In the genomic region with DNA sequence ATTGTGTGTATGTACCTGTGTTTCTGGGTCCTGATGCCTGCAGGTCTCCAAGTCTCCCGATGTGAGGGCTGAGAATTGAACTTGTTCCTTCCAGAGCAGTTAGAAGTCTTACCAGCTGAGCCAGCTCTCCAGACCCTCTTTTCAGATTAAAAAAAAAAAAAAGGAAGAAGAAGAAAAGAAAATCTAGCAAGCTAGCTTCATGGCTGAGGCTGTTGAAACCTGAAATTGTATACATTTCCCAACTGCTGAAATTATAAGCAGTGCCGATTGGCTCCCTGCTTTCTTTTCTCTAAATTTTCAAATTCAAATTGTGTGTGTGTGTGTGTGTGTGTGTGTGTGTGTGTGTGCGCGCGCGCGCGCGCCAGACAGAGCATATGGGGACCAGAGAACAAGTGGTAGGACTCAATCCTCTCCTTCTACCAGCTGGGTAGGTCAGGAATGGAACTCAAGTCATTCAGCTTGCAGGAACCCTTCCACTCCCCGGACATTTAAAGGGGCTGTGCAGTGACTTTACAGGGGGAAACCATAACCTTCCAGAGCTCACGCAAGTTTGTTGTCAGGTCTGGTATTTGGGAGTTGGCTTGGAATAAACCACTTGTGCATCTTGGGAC, we compare ENCODE assay signal across 8 mouse cellular contexts. TPM values are rescaled to one million over a fixed set of nuclear protein-coding genes. Genes with fewer than 3 reads are reported as not detected.
DNase-seq lines count a peak whose midpoint lies in the region; ATAC-seq and TF ChIP-seq lines count a peak whose summit lies in the region.

No protein-coding gene starts in this region.

- no peak for TF ChIP-seq CTCF in spleen, adult 2 months (IDR thresholded peaks at IDR 0.05; ENCODE audit: extremely low read depth, insufficient read depth, insufficient read length, insufficient replicate concordance)

- no peaks in the 10 kb centered on the region for H3K36me3 ChIP-seq in spleen, adult 2 months (ENCODE audit: control insufficient read depth, insufficient read depth, low read length)
- no peaks in the 10 kb centered on the region for H3K36me3 ChIP-seq in heart, embryonic 16.5 days (ENCODE audit: control insufficient read depth, insufficient read depth)
- no peaks in the 10 kb centered on the region for H3K36me3 ChIP-seq in lung, embryonic 16.5 days (ENCODE audit: control insufficient read depth, insufficient read depth, low read length)

- H3K27ac ChIP-seq in spleen, adult 2 months (ENCODE audit: insufficient read depth, low read length), result no peak overlapping the region
- peak overlapping the region; percentile 91 for H3K27ac ChIP-seq in heart, embryonic 16.5 days (ENCODE audit: low read length)
- no peak overlapping the region; the same call in 1 of the 2 replicates for H3K27ac ChIP-seq in lung, embryonic 16.5 days (ENCODE audit: low read length)

- H3K9me3 ChIP-seq in heart, embryonic 16.5 days (replicated peaks; ENCODE audit: control insufficient read depth, low read length), result no peaks in the 10 kb centered on the region
- no peaks in the 10 kb centered on the region for H3K9me3 ChIP-seq in lung, embryonic 16.5 days (ENCODE audit: control insufficient read depth, low read length)

- no peak for TF ChIP-seq POLR2A in spleen, adult 2 months (IDR thresholded peaks at IDR 0.05; ENCODE audit: low read depth, low read length)

- WGBS in spleen, adult 2 months, result 27% methylated on average over 11 of the region's 11 CpGs
- WGBS in heart, embryonic 16.5 days, result 38% methylated on average over 11 of the region's 11 CpGs
- WGBS in lung, embryonic 16.5 days, result 22% methylated on average over 11 of the region's 11 CpGs

- peak overlapping the region; percentile 79 for H3K9ac ChIP-seq in heart, embryonic 16.5 days (ENCODE audit: low read length)
- H3K9ac ChIP-seq in lung, embryonic 16.5 days (ENCODE audit: low read length), result peak overlapping the region; percentile 65

- peak; percentile 13; the same call in 1 of the 2 replicates for ATAC-seq in frontal cortex, adult (ENCODE audit: low TSS enrichment)
- ATAC-seq in heart, embryonic 16.5 days (replicated peaks; ENCODE audit: extremely low read depth, insufficient read depth, low FRiP score), result peak; percentile 5; the same call in 1 of the 2 replicates
- ATAC-seq in lung, embryonic 16.5 days (ENCODE audit: low read depth), result peak; percentile 18; the same call in 1 of the 2 replicates

- no peaks in the 10 kb centered on the region for H3K27me3 ChIP-seq in spleen, adult 2 months (ENCODE audit: control insufficient read depth, insufficient read depth, low read length)
- H3K27me3 ChIP-seq in heart, embryonic 16.5 days (ENCODE audit: control insufficient read depth, insufficient read depth, low read length), result no peaks in the 10 kb centered on the region
- no peaks in the 10 kb centered on the region for H3K27me3 ChIP-seq in lung, embryonic 16.5 days (ENCODE audit: control insufficient read depth, insufficient read depth, low read depth, low read length)

- H3K4me1 ChIP-seq in spleen, adult 2 months (ENCODE audit: control insufficient read depth, insufficient read depth, insufficient read length), result no peaks in the 10 kb centered on the region
- H3K4me1 ChIP-seq in heart, embryonic 16.5 days (ENCODE audit: control insufficient read depth, insufficient read depth, low read length), result peaks cover 18% of the 10 kb centered on the region
- H3K4me1 ChIP-seq in lung, embryonic 16.5 days (replicated peaks; ENCODE audit: control insufficient read depth, insufficient read depth, low read length), result peaks cover 11% of the 10 kb centered on the region

- peak overlapping the region; percentile 71 for H3K4me2 ChIP-seq in heart, embryonic 16.5 days (ENCODE audit: low read depth, low read length)
- H3K4me2 ChIP-seq in lung, embryonic 16.5 days (ENCODE audit: low read depth, low read length), result peak overlapping the region; percentile 73

- no peak for DNase-seq in frontal cortex, postnatal 14 days (ENCODE audit: low spot score in 2 of 2)
- DNase-seq in spleen, adult 2 months (ENCODE audit: low read depth in 1 of 2, low spot score in 2 of 2), result no peak
- no peak for DNase-seq in spleen, adult 12 weeks (ENCODE audit: low spot score)
- peak; percentile 30 for DNase-seq in thymus, postnatal 14 days
- DNase-seq in gastrocnemius, postnatal 10 days, result no peak

- H3K4me3 ChIP-seq in spleen, adult 2 months (ENCODE audit: extremely low read depth, insufficient read depth, insufficient read length), result peak overlapping the region; percentile 69; the same call in 1 of the 2 replicates
- peak overlapping the region; percentile 51 for H3K4me3 ChIP-seq in heart, embryonic 16.5 days (ENCODE audit: low read length)
- H3K4me3 ChIP-seq in lung, embryonic 16.5 days (ENCODE audit: low read length), result peak overlapping the region; percentile 56

RNA-seq across cellular contexts. Expression of a gene that starts 30.1 kb away (rescaled TPM):
- 2.0 and 2.8 TPM in 2 replicates for polyA plus RNA-seq in spleen, adult 2 months (2012; rRNA removed)
- polyA plus RNA-seq in heart, embryonic 16.5 days (2015; fragmentation: Nextera tagmentation; extraction: Ambion mirVana), result 22.9 and 23.4 TPM in 2 replicates
- polyA plus RNA-seq in lung, embryonic 16.5 days (2015; fragmentation: Nextera tagmentation; extraction: Ambion mirVana), result 20.3 and 20.7 TPM in 2 replicates
- total RNA-seq in gastrocnemius, postnatal 10 days (2021), result 10 to 100 TPM; 18.8 to 20.1 TPM

RNA-seq across cellular contexts. Expression of a gene that starts 30.2 kb away (rescaled TPM):
- 0.02 TPM in 1 of 2 replicates, not detected in the other for polyA plus RNA-seq in spleen, adult 2 months (2012; rRNA removed)
- polyA plus RNA-seq in heart, embryonic 16.5 days (2015; fragmentation: Nextera tagmentation; extraction: Ambion mirVana), result 2.0 and 3.4 TPM in 2 replicates
- 0.87 and 1.3 TPM in 2 replicates for polyA plus RNA-seq in lung, embryonic 16.5 days (2015; fragmentation: Nextera tagmentation; extraction: Ambion mirVana)
- under 1 TPM; 0.26 to 0.32 TPM for total RNA-seq in gastrocnemius, postnatal 10 days (2021)

RNA-seq across cellular contexts. Expression of a gene that starts 41.9 kb away (rescaled TPM):
- polyA plus RNA-seq in spleen, adult 2 months (2012; rRNA removed), result 5.6 and 8.6 TPM in 2 replicates
- 9.5 and 18.8 TPM in 2 replicates for polyA plus RNA-seq in heart, embryonic 16.5 days (2015; fragmentation: Nextera tagmentation; extraction: Ambion mirVana)
- 2.7 and 3.3 TPM in 2 replicates for polyA plus RNA-seq in lung, embryonic 16.5 days (2015; fragmentation: Nextera tagmentation; extraction: Ambion mirVana)
- 10 to 100 TPM; 31.3 to 31.8 TPM for total RNA-seq in gastrocnemius, postnatal 10 days (2021)

RNA-seq across cellular contexts. Expression of a gene that starts 53.2 kb away (rescaled TPM):
- polyA plus RNA-seq in spleen, adult 2 months (2012; rRNA removed), result 1.4 and 1.7 TPM in 2 replicates
- 19.6 and 23.4 TPM in 2 replicates for polyA plus RNA-seq in heart, embryonic 16.5 days (2015; fragmentation: Nextera tagmentation; extraction: Ambion mirVana)
- 29.7 and 30.3 TPM in 2 replicates for polyA plus RNA-seq in lung, embryonic 16.5 days (2015; fragmentation: Nextera tagmentation; extraction: Ambion mirVana)
- total RNA-seq in gastrocnemius, postnatal 10 days (2021), result 10 to 100 TPM; 23.9 to 24.9 TPM
